Mouse (Mus musculus): Measurements from ENCODE around the gene Spink8.
"Not testable (repeated sequence)": the region's sequence is repeated elsewhere in the genome, so short reads cannot be mapped to it uniquely, and the experiment has no call there.

Spink8 gene

DNA sequence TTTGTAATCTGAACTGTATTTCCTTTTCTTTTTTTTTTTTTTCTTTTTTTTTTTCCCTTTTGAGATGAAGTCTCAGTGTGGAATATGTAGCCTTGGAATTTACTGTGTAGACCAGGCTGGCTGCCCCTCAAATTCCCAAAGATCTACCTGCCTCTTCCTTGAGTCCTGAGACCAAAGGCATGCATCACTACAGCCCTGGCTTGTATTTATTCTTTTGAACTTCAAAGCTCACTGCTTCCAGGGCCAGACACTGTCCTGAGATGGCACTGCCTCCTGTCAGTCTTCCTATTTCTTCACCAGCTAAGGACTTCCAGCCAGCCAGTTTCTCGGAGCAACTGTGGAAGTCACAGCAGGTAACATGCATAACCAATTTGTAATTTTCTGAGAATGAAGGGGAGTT is at the start of gene Spink8:
TSS of gene Spink8 (plus strand) at position 301 of the 400 bp plus-strand sequence.
- no peak for DNase-seq (ENCODE audit: low read depth, low spot score)

DNA sequence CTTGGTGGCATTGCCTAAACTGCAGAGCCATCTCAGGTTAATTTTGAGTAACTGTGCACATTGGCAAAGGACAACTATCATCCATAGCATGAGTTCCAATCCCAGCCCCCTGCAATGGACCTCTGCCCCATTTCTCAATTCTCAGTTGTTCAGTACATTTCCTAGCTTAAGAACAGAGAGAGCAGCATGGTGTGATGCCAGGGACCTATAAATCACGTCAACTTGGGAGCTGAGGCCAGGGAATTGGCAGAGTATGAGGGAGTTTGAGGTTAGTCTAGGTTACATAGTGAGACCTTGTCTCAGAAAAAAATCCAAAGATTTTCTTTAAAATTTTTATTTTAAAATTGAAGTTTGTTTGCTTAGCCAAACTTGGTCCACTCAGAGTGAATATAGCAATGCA is 45.2 kb upstream of the Spink8 start:
- DNase-seq (ENCODE audit: low read depth, low spot score), result not testable (repeated sequence)

DNA sequence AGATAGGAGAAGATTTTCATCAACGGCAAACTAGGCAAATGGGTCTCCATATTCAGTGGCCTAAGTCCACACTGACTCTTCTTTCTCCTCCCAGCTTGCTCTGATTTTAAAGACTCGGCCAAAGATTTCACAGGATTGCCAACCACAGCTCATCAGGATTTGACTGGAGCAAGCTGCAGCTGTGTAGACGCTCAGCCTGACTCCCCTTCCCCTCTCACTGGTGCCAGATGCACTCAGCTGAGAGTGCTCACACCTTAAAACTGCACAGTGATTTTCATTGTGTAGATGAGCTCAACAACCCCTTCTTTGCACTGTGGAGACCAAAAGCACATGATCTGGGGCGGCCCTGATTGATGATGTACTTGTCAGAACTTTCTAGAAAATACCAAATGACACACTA is 21.5 kb upstream of the Spink8 start, which contains the start of gene Fbxw27:
TSS of gene Fbxw27 (minus strand) at position 101 of the 400 bp plus-strand sequence.
- not testable (repeated sequence) for DNase-seq (ENCODE audit: low read depth, low spot score)

DNA sequence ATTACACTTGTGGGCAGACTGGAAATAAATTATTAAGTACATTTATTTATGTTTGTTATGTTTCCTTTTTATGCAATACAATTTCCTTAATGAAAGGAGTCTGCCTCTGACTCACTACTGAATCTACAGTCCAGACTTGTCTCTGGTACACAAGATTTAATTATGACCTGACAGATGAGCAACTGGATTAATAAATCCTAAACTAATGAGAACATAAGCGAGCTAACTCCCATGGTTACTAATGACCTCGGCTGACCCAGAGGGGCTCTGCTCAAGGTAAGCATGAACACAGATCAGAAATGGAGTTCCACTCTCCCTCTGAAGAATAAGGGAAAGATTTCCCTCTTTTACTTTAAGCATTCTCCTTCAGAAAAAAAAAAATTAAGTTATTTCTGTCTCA is 16.9 kb upstream of the Spink8 start:
- DNase-seq (ENCODE audit: low read depth, low spot score), result no peak

DNA sequence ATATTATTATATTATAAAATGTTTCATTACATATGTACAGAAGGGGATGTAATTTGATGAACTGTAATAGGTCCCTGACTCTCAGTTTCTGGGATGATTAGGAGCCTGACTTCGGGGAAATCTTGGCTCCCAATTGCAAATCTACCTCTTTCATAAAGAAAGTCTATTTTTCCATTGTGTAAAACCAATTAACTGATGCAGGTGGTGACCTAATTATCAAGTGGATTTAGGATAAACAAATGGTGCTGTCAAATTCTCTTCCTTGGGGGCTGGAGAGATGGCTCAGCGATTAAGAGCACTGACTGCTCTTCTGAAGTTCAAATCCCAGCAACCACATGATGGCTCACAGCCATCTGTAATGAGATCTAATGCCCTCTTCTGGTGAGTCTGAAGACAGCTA is 16.3 kb upstream of the Spink8 start:
- no peak for DNase-seq (ENCODE audit: low read depth, low spot score)

DNA sequence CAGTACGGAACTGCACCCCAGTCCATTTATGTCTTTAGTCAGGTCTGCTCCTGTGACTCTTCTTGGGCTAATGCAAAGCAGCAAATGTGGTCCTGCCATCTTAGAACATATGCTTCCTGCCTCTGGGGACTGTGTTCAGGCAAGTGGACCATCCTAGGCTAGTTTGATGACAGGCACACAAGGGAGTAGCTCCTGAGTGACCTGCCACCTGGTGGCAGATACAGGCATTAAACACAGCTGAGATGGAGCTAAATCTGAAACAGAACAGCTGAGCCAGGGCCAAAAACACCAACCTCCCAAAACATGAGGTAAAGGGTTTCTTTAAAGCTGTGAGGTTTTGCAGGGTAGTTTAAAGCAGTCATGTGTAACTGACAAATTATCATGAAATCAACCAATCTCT is 14.0 kb upstream of the Spink8 start:
- DNase-seq (ENCODE audit: low read depth, low spot score), result peak; percentile 8

DNA sequence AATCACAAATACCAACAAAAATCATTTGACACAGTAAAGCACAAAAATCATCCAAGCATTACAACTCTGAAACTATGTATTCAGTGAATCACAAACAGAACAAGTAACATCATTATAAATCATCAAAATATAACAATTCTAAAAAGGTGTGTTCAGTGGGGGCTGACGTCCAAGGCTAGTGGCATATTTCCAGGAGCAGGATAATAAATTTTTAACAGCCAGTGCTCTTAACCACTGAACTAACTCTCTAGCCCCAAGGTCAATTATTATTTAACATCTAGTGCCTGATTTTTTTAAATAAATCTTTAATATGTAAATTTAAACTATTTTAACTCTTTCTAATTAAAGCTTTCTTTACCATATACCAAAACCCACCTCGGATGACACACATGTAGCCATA is 6.5 kb upstream of the Spink8 start:
- not testable (repeated sequence) for DNase-seq (ENCODE audit: low read depth, low spot score)

DNA sequence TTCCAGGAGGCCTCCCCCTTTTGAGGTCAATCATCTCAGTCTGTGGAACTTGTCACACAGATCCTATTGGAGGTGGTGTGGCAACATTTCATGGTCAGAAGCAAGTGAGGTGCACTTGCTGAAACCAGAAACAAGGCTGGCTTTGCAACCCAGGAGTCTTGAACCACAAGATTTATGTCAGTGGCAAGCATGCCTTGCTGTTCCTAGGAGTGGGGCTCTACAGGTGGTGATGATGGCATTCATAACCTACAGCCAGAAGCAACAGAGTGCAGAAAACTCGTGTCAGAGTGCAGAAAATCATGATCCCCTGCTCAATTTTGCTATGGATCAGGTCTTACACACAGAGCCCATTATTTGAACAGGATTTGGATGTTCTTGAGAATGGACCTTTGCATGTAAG is 5.8 kb upstream of the Spink8 start:
- no peak for DNase-seq (ENCODE audit: low read depth, low spot score)

DNA sequence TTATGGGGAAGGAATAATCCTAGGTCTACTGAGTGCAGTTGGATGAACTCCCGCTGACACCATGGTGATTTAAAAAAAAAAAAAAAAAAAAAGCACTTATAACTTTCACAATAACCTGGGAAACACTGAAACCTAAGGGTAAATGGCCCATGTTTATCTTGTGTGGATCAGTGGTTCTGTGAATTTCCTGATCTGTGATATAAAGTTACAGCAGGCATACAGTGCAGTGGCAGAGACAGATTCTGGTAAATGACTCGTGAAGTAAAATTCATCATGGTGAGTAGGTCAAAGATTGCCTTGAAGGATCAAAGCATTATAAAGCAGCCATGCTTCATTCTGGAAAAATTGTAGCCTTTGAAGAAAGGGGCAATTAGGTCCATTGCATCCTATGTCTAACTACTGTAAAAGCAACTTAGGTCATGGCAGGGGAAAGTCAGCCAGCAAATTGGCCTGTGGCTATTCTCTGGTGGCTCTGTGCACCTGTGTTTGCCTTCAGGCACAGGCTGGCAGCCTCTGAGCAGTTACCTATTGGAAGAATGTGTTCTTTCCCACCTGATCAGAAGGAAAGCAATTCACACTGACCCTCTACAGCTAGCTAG is 5.3 kb upstream of the Spink8 start:
- DNase-seq (ENCODE audit: low read depth, low spot score), result no peak

DNA sequence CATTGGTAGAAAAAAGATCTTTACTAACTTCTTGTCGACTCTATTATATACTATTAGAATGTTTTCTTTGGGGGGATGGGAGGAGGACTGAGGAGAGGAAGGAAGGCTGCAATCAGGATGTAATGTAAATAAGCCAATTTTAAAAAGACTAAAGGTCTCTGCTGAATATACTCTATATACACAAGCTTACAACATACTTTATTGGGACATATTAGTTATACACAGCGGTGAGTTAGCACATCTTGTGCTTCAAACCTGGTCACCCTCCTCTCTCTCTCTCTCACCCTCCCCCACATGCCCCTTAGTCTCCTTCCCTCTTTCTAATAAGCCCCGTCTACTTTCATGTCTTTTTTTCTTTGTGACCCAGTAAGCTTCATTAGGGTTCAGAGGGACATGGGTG is 4.2 kb upstream of the Spink8 start:
- DNase-seq (ENCODE audit: low read depth, low spot score), result no peak

DNA sequence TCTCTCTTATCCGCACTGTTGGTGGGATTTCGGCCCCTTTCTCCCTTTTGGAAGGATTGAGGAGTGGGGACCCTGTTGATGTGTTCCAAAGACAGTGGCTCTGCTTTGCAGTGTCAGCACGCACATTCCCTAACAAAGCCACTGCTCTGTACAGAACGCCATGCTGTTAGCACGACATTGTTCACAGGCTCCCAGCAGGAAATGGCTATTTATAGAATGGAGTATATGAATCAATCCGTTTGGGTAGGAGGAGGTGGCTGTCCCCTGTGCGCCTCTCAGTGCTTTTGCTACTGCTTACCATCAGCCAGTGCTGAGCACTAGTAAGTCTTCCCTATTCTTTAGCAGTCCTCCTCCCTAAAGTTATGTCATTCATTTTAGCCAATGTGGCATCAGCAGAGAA is 1.3 kb downstream of the Spink8 start:
- no peak for DNase-seq (ENCODE audit: low read depth, low spot score)

DNA sequence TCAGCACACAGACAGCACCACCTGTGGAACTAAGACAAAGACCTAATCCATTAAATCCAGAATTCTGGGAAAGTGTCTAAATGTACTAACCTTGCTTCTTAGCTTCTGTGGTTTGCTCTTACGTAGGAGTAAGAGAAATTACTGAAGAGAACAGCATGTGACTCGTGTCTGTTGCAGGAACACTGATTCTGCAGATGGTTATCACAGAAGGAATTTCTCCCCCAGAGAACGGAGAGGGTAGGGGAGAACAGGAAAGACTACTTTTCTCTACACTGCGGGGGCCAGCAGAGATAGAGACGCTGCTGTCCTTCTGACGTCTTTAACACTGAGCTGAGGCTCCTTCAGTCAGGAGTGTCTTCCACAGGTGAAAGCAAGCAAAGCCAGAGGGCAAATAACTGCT is 4.3 kb downstream of the Spink8 start:
- no peak for DNase-seq (ENCODE audit: low read depth, low spot score)

DNA sequence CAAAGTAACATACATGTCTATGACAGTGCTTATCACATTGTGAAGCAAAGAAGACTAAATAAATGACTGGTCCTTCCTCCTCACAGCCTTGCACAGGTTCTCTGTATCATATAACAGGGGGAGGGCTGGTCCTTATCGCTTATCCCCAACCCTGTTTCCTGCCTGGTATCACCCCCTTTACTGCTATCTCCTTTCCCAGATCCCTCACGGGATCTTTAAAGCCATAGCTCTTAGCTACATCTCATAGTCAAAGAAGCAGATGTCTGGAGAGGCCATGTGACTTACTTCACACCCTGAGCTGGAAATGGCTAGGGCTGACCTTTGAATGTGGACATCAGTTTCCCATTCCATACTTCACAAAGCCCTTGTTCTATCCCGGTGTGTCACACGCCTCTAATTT is 13.7 kb downstream of the Spink8 start:
- no peak for DNase-seq (ENCODE audit: low read depth, low spot score)

DNA sequence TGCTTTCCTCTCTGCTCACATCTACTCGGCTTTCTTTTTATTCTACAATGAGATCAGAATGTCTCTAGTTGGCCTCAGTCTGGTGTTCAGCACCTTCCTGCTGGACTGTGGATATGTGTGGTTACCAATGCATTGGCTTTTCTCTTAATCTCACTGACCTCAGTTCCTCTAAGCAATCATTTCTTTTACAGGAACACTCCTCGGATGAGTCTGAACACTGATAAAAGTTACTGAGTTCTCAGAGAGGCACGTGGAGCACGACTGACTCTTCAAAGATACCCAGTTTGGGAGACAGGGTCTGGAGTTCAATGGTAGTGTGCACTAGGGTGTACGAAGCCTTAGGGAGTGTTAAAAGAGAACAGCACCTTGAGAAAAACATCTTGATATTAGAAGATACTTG is 14.1 kb downstream of the Spink8 start:
- DNase-seq (ENCODE audit: low read depth, low spot score), result no peak

DNA sequence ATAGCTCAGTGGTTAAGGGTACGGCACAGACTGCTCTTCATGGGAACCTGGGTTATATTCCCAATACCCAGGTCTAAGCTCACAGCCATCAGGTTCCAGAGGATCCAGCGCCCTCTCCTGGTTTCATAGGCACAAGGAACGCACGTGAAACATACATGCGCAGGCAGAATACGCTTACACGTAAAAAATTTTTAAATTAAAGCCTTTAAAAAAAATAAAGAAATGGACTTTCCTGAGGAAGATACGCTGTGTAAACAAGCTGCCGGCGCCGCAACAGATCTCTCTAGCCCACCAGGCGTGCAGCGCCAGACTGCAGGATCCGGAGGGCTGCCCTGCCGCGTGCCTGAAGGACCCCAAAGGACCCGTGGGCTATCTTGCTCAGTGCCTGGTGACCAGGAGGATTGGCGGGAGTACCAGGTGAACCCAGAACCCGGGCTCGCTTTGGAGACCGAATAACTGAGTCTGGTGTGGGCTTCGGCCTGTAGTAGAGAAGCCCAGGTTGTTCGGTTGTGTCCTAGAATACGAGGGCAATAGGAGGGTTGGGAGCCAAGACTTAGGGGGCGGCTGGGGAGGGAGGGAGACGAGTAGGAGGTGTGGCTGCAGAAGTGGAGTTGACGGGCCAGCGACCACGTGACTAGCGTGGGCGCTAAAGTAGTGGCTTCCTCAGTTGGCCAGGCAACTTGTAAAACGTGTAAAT is 20.5 kb downstream of the Spink8 start, which contains the start of gene Nme6:
TSS of gene Nme6 (plus strand) at position 359 of the 697 bp plus-strand sequence.
- DNase-seq (ENCODE audit: low read depth, low spot score), result peak; percentile 90

DNA sequence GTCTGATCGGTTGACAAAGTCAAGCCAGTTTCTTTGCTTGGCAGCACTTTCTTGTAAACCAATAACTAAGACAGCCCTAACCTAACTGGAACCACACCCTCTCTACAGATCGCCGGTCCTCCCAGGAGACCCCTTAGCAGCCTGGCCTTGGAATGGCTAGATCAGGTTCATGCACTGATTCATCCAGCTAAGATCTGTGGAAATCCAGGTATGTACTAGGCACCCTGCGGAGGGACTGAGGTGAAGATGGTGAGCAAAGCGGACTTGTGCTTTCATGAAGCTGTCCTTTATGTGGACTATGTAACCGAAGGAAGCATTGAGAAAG is 21.0 kb downstream of the Spink8 start:
- no peak for DNase-seq (ENCODE audit: low read depth, low spot score)

DNA sequence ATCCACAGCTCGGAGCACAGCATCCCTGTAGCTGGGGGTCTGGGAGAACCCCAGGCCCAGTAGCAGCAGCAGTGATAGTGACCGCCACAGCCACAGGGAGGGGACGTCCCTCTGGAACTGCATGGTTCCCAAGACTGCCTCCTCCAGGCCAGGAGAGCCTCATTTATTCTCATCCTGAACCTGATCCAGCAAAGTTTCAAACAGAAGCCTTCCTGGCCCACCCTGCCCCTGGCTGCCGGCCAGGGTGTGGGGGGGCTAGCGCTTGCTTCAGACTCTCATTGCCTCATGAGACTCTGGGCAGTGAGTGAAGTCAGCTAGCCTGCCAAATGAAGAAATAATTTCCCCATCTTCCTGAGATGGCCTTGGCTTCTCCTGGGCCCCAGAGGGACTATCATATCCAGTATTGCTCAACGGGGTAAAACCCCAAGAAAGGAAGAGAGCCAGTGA is 37.3 kb downstream of the Spink8 start, which contains the start of gene Camp:
TSS of gene Camp (minus strand) at position 306 of the 447 bp plus-strand sequence.
- DNase-seq (ENCODE audit: low read depth, low spot score), result no peak

DNA sequence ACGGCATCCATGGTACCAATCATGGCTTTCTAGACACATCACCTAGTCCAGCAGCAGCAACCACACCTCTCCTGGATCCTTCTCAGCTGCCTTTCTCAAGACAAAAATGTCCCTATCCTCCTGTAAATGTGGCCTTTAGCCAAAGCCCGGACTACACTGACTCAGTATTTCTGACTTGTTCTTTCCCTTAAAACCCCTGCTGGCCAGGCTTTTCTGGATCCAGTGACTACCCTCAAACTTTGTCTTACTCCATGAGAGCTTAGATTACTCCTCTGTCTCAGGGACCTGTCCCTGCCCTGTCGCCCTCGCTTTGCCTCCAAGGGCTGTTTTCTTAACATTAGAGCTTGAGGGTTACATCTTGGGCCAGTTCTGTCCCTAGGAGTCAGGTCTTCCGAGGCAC is 38.0 kb downstream of the Spink8 start:
- DNase-seq (ENCODE audit: low read depth, low spot score), result no peak

DNA sequence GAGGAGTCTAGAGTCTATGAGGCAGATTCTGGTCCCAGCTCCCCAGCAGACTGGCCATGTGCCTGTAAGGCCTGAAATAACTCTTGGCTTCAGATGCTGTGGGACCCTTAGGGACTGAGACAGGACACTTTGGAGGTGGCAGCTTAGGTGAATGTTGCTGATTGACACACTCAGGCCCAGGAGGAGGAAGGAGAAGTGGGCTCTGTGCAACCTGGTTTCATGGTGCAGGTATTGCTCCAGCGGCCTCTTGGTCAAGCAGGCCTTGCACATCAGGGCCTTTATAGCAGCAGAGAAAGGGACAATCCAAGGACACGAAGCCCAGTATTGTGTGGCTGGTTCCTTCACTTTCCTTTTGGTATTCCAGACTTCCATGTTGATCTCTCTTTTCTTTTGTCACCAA is 42.3 kb downstream of the Spink8 start:
- DNase-seq (ENCODE audit: low read depth, low spot score), result no peak

DNA sequence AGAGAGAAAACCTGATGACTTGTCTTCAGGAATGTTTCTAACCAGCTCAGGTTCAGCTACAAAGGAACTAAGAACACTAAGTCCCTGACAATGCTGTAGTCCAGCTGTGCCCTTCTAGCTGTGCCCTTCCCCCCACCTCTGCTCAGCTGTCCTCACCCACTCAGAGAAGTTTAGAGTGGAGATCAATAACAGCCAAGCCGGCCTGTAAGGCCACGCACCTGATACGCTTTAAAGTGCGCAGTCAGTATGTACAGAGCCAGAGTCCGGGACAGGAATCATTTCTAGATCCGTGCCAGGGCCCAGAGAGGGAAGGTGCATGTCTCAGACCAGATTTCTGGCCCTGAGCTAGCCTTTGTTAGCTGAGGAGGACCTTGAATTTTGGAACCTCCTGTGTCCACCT is 43.9 kb downstream of the Spink8 start:
- no peak for DNase-seq (ENCODE audit: low read depth, low spot score)

DNA sequence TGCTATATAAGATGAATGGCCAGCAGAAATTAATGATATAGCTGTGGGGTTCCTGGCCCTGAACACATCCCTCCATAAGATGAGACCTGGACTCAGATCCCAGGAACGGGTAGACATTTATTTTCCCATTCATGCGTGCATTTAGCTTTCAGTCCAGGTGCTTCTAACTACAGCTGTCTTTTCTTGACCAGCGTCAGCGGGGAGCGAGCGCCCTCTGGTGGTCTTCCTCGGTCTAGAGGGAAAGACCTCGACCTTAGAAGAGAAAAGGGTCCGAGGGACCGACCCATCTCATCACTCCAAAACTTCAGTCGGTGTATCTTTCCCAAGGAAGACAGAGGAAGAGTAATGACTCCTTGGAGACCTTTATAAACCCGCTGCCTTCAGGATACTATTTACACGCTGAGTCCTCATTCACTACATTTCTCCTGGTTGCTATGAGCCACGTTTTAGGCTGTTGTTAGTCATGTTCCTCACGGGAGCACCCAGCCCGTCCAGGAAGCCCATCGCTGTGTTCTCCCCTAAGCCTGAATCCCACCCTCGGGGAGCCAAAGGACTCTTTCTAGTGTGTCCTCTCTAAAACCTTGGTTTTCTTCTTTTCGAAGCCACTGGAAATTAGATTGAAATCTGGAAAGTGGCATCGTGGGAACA is 50.4 kb downstream of the Spink8 start:
- peak; percentile 78 for DNase-seq (ENCODE audit: low read depth, low spot score)

DNA sequence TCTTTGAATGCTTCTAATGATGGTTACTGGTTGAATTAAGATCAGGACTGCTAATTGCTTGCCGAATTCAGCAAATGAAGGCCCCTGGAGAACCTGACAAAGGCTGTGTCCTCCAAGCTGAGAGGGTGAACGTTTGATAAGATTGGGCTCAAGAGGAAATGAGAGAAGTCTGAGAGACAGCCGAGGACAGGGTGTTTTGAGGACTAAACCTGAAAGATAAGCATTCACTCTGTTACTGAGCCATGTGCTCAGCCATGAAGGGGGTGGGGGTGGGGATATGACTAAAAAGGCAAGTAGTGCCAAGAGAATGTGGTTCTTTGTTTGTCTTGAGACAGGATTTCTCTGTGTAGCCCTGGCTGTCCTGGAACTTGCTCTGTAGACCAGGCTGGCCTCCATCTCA is 51.0 kb downstream of the Spink8 start:
- DNase-seq (ENCODE audit: low read depth, low spot score), result no peak

DNA sequence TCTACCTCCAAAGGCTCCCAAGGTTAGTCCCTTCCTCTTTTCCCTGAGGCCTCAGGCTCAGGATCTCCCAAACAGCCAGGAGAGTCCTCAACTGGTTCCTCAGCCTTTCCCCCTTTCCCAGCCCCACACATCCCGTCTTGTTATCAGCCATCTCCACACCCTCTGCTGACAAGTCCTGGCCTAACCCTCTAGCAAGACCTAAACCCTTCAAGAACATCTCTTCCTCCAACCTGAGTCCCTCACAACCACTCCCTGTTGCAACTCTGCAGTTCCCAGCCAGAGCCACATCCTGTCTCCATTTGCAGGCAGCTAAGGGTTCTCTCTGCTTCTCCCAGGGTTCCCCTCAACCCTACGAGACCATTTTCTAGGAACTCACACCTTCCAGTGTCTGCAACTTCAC is 54.1 kb downstream of the Spink8 start:
- no peak for DNase-seq (ENCODE audit: low read depth, low spot score)
